Mouse (Mus musculus) neural tube, embryonic 15.5 days (tissue): ENCODE results near the gene Pde4d. TPM values are rescaled to one million over a fixed set of nuclear protein-coding genes. Genes with fewer than 3 reads are reported as not detected.

Experiments
- ATAC-seq: fragments of 200-750 bp; cut with Nextera tagmentation; 2 replicates; pipeline ENCODE4 v1.8.0; 2017; ENCODE audit warnings: mild to moderate bottlenecking, moderate TSS enrichment, moderate library complexity; ENCODE audit not compliant: low FRiP score
- H3K27ac ChIP-seq: fragments of 300-500 bp; sonication (generic); replicated peaks from 2 replicates; pipeline ENCODE4 v1.5.1; 2015; ENCODE audit warnings: mild to moderate bottlenecking, inconsistent platforms
- H3K27me3 ChIP-seq: fragments of 300-500 bp; sonication (generic); replicated peaks from 2 replicates; pipeline ENCODE4 v1.6.1; 2015; ENCODE audit warnings: inconsistent platforms
- H3K36me3 ChIP-seq: fragments of 300-500 bp; sonication (generic); 2 replicates; pipeline ENCODE4 v1.6.1; 2015; ENCODE audit warnings: inconsistent platforms
- H3K4me1 ChIP-seq: fragments of 300-500 bp; sonication (generic); 2 replicates; pipeline ENCODE4 v1.6.1; 2015; ENCODE audit warnings: inconsistent platforms
- H3K4me2 ChIP-seq: fragments of 300-500 bp; sonication (generic); 2 replicates; pipeline ENCODE4 v1.6.1; 2015; ENCODE audit warnings: inconsistent platforms, mild to moderate bottlenecking, moderate library complexity
- H3K4me3 ChIP-seq: fragments of 300-500 bp; sonication (generic); replicated peaks from 2 replicates; pipeline ENCODE4 v1.5.1; 2015; ENCODE audit warnings: mild to moderate bottlenecking, inconsistent platforms
- H3K9ac ChIP-seq: fragments of 300-500 bp; sonication (generic); replicated peaks from 2 replicates; pipeline ENCODE4 v1.6.1; 2015; ENCODE audit warnings: mild to moderate bottlenecking, inconsistent platforms
- H3K9me3 ChIP-seq: fragments of 300-500 bp; sonication (generic); replicated peaks from 2 replicates; pipeline ENCODE4 v1.6.1; 2016; ENCODE audit warnings: inconsistent platforms
- WGBS: fragments of 180-500 bp; shearing (Covaris S2); methylation state at CpG from one replicate; pipeline ENCODE4 v1.1.7; 2015; ENCODE audit warnings: mixed read lengths; 5-methylcytosine and 5-hydroxymethylcytosine counted together
- polyA plus RNA-seq: library from polyadenylated mRNA; unstranded; fragments of >200 nt; fragmentation: Nextera tagmentation; extraction: Ambion mirVana; gene quantifications from 2 replicates; pipeline ENCODE4 v1.2.1, GENCODE M21; 2015

Gene Pde4d
- polyA plus RNA-seq, 1 experiment from 2014 or later, result 20.7 TPM

DNA sequence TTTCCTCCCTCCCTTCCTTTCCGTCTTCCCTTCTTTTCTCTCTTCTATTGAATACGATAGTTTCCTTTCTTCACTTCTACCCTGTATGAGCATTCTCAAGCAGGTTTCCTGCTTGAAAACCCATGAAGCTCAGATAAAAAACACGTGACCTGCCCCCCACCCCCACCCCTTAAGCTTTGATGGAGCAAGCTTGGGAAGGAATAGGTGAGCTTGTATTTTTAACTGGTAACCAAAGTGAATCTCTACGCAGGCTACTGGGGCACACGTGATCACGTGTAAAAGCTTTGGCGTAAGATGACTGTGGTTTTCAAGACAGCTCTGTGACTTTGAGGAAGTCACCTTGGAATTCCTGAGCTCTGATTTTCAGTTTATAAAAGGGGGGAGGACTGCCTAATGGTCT, 1388.2 kb downstream of the Pde4d start:
- Histone ChIP-seq H3K4me2 (no peak overlapping the region), H3K27me3 (no peaks in the 10 kb centered on the region), H3K9me3 (no peaks in the 10 kb centered on the region), H3K9ac (no peak overlapping the region), H3K36me3 (no peaks in the 10 kb centered on the region), H3K4me3 (no peak overlapping the region), H3K4me1 (no peaks in the 10 kb centered on the region), H3K27ac (no peak overlapping the region)
- WGBS, result 89% methylated on average over 7 of the region's 7 CpGs
- no peak for ATAC-seq

- Histone ChIP-seq H3K4me1 (no peaks in the 10 kb centered on the region), H3K27ac (no peak overlapping the region), H3K9ac (no peak overlapping the region), H3K36me3 (no peaks in the 10 kb centered on the region), H3K4me3 (no peak overlapping the region), H3K9me3 (no peaks in the 10 kb centered on the region), H3K4me2 (no peak overlapping the region), H3K27me3 (no peaks in the 10 kb centered on the region)
- ATAC-seq, result no peak
- WGBS, result 8% methylated on average over 2 of the region's 2 CpGs
Measured at GRCm38 (mm10) chr13:109840251-109840650, 1390.5 kb downstream of the Pde4d start.

DNA sequence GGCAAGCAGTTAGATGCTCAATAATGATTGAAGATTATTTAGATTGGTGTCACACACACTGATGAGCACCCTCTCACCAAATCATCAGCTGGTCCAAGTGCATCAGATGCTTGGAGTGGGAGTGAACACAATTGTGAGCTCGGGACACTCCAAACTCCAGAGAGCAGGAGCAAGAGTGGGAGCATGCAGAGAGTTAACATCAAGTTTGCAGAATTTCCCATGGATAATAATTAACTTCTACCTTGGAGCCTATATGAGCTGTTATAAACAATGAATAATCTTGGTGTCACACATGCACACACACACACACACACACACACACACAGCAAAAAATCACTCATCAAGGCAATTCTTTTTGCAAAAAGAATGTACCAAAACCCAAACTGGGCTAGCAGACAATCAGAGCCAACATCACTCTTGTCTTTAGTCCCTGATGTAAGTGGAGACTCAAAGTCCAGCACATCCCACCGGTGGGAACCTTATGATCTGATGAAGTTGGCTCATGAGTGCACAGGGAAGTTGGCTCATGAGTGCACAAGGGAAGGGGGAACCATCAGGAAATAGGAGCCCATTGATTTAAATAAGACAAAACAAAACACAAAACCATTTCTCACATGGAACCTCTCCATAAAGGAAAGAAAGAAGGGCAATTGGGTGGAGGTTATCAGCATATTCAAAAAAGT, 1391.5 kb downstream of the Pde4d start:
- Histone ChIP-seq H3K4me1 (no peaks in the 10 kb centered on the region), H3K27me3 (no peaks in the 10 kb centered on the region), H3K4me3 (no peak overlapping the region), H3K27ac (no peak overlapping the region), H3K4me2 (no peak overlapping the region), H3K9me3 (no peaks in the 10 kb centered on the region), H3K36me3 (no peaks in the 10 kb centered on the region), H3K9ac (no peak overlapping the region)
- WGBS, result 88% methylated on average over 2 of the region's 2 CpGs
- no peak for ATAC-seq

- Histone ChIP-seq H3K27me3 (no peaks in the 10 kb centered on the region), H3K4me1 (no peaks in the 10 kb centered on the region), H3K4me3 (no peak overlapping the region), H3K9ac (no peak overlapping the region), H3K9me3 (no peaks in the 10 kb centered on the region), H3K27ac (no peak overlapping the region), H3K36me3 (no peaks in the 10 kb centered on the region), H3K4me2 (no peak overlapping the region)
- ATAC-seq, result no peak
- WGBS, result 96% methylated on average over 2 of the region's 2 CpGs
Measured at GRCm38 (mm10) chr13:109842982-109843381, 1393.2 kb downstream of the Pde4d start.

GRCm38 (mm10) chr13:109844828-109845227, 1395.1 kb downstream of the Pde4d start:
- no peak overlapping the region for H3K27ac ChIP-seq
- no peak overlapping the region for H3K4me2 ChIP-seq
- no peak for ATAC-seq
- H3K4me1 ChIP-seq, result no peaks in the 10 kb centered on the region
- WGBS, result 89% methylated on average over 6 of the region's 6 CpGs
- H3K36me3 ChIP-seq, result no peaks in the 10 kb centered on the region
- H3K9me3 ChIP-seq, result no peaks in the 10 kb centered on the region
- no peaks in the 10 kb centered on the region for H3K27me3 ChIP-seq
- H3K9ac ChIP-seq, result no peak overlapping the region
- H3K4me3 ChIP-seq, result no peak overlapping the region

DNA sequence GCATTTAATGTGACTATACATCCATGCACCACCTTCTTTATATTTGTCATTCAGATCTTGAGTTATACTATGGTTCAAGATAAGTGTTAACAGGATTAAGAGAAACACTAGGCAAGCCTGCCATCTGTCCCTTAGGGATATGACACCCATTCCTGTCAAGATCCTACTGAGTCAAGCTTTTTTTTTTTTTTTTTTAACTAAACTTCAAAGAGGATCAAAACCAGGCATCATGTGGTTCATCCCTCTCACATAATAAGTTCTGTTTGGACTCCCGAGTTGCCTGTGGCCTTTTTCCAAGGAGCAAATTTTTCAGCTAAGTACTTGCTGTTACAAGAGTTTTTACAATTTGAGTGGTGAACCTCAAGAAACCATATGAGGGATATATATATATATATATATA, 1414.1 kb downstream of the Pde4d start:
- no peaks in the 10 kb centered on the region for H3K27me3 ChIP-seq
- H3K27ac ChIP-seq, result no peak overlapping the region
- no peaks in the 10 kb centered on the region for H3K9me3 ChIP-seq
- no peaks in the 10 kb centered on the region for H3K4me1 ChIP-seq
- no peaks in the 10 kb centered on the region for H3K36me3 ChIP-seq
- no peak overlapping the region for H3K9ac ChIP-seq
- no peak for ATAC-seq
- H3K4me3 ChIP-seq, result no peak overlapping the region
- 77% methylated on average over 1 of the region's 1 CpGs for WGBS
- H3K4me2 ChIP-seq, result no peak overlapping the region

DNA sequence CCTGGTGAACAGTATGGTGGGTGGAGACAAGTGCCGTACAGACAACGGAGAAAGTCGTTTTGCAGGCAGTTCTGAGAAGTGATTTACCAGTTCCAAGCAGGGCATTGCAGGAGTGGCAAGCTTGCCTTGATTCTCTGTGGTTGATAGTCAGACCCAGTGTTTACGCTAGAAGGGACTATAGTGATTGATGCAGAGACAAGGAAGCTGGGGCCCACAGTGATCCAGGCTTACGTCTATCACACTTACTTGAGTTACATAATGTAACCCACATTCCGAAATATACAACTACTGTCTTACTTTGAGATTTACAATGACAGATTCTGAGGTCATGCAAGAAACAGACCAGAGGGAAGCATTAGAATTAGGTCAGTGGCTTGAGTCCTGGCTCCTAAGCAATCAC, 1414.6 kb downstream of the Pde4d start:
- Histone ChIP-seq H3K9me3 (no peaks in the 10 kb centered on the region), H3K4me1 (no peaks in the 10 kb centered on the region), H3K27ac (no peak overlapping the region), H3K4me3 (no peak overlapping the region), H3K36me3 (no peaks in the 10 kb centered on the region), H3K9ac (no peak overlapping the region), H3K4me2 (no peak overlapping the region), H3K27me3 (no peaks in the 10 kb centered on the region)
- no peak for ATAC-seq
- WGBS, result 86% methylated on average over 6 of the region's 6 CpGs

- Histone ChIP-seq H3K27me3 (no peaks in the 10 kb centered on the region), H3K9ac (no peak overlapping the region), H3K9me3 (no peaks in the 10 kb centered on the region), H3K4me1 (no peaks in the 10 kb centered on the region), H3K36me3 (no peaks in the 10 kb centered on the region), H3K4me3 (no peak overlapping the region), H3K4me2 (no peak overlapping the region), H3K27ac (no peak overlapping the region)
- WGBS, result 61% methylated on average over 8 of the region's 8 CpGs
- ATAC-seq, result no peak
Measured at GRCm38 (mm10) chr13:109880392-109880791, 1430.6 kb downstream of the Pde4d start.

DNA sequence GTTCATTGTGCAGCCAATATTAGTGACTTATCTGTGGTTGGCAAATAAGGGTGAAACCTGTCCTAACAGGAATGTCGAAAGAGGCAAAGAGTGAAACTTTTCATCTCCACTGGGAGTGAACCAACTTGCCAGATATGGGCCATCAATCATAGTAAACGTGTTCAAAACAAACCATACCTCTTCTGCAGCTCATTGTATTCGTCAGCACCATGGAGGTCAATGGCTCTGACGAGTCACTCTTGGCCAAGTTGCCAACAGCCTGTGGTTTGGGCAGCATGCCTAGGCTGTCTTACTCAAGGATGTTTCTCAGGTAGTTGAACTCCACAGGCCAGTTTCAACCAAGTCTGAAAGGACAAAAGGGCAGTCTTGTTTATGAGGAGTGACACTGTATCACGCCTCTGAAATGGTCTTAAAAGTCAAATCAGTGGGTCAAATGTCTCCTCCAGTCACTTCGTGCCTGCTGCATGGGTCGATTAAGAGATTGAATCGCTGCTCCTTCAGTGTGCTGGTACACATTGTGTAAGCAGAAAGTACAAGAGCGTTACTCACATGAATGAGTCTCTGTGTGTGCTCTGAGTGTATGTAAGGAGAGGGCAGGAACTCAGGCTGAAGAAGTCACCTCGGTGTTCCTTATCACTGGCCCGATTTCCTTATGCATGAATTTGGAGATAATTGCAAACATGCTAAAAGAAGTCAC, 1431.6 kb downstream of the Pde4d start:
- no peak overlapping the region for H3K9ac ChIP-seq
- H3K4me1 ChIP-seq, result no peaks in the 10 kb centered on the region
- 80% methylated on average over 11 of the region's 11 CpGs for WGBS
- no peaks in the 10 kb centered on the region for H3K27me3 ChIP-seq
- H3K4me2 ChIP-seq, result no peak overlapping the region
- no peaks in the 10 kb centered on the region for H3K9me3 ChIP-seq
- H3K36me3 ChIP-seq, result no peaks in the 10 kb centered on the region
- no peak overlapping the region for H3K27ac ChIP-seq
- no peak for ATAC-seq
- H3K4me3 ChIP-seq, result no peak overlapping the region

- H3K4me2 ChIP-seq, result no peak overlapping the region
- 72% methylated on average over 5 of the region's 5 CpGs for WGBS
- H3K36me3 ChIP-seq, result no peaks in the 10 kb centered on the region
- no peaks in the 10 kb centered on the region for H3K4me1 ChIP-seq
- no peak overlapping the region for H3K9ac ChIP-seq
- H3K27ac ChIP-seq, result no peak overlapping the region
- no peak overlapping the region for H3K4me3 ChIP-seq
- no peak for ATAC-seq
- H3K27me3 ChIP-seq, result no peaks in the 10 kb centered on the region
- H3K9me3 ChIP-seq, result no peaks in the 10 kb centered on the region
Measured at GRCm38 (mm10) chr13:109883636-109884035, 1433.9 kb downstream of the Pde4d start.

DNA sequence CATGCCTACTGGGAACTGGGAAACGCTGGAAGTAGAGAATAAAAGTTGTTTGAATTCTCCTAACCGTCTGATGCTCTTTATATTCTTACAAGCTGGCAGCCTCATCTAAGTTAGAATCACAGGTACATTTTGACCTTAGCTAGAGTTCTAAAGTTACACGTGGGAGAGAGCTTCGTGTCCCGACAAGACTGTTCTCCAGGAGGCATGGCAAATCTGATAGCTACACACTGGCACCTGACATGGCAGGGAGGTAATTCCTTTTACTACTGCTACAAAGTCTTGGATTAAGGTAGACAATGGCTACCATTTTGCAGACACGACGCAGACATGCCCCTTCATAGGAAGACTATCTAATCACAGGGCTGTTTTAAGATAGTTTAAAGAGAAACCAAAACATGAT, 1435.1 kb downstream of the Pde4d start:
- Histone ChIP-seq H3K27ac (no peak overlapping the region), H3K27me3 (no peaks in the 10 kb centered on the region), H3K4me1 (no peaks in the 10 kb centered on the region), H3K4me3 (no peak overlapping the region), H3K9ac (no peak overlapping the region), H3K36me3 (no peaks in the 10 kb centered on the region), H3K9me3 (no peaks in the 10 kb centered on the region), H3K4me2 (no peak overlapping the region)
- no peak for ATAC-seq
- 93% methylated on average over 7 of the region's 7 CpGs for WGBS

- Histone ChIP-seq H3K9ac (no peak overlapping the region), H3K9me3 (no peaks in the 10 kb centered on the region), H3K27me3 (no peaks in the 10 kb centered on the region), H3K4me2 (no peak overlapping the region), H3K27ac (no peak overlapping the region), H3K4me3 (no peak overlapping the region), H3K36me3 (no peaks in the 10 kb centered on the region), H3K4me1 (no peaks in the 10 kb centered on the region)
- WGBS, result 83% methylated on average over 4 of the region's 4 CpGs
- ATAC-seq, result no peak
Measured at GRCm38 (mm10) chr13:109888293-109888692, 1438.5 kb downstream of the Pde4d start.
